Mouse (Mus musculus): ENCODE measurements around the gene Fam186a. TPM values are rescaled to one million over a fixed set of nuclear protein-coding genes. Genes with fewer than 3 reads are reported as not detected.
"Not testable (repeated sequence)": the region's sequence is repeated elsewhere in the genome, so short reads cannot be mapped to it uniquely, and the experiment has no call there.

Fam186a gene
- total RNA-seq, 1 experiment from 2014 or later, result not detected

- ATAC-seq (replicated peaks in 1 of 2; ENCODE audit: insufficient read depth in 1 of 2, low FRiP score in 2 of 2, low TSS enrichment in 1 of 2, low read depth in 1 of 2, poor library complexity in 2 of 2, severe bottlenecking in 2 of 2), result no peak; a peak in 1 of 4 replicates
Measured at GRCm38 (mm10) chr15:99890412-99891236, 76.2 kb downstream of the Fam186a start.

- ATAC-seq (replicated peaks in 1 of 2; ENCODE audit: insufficient read depth in 1 of 2, low FRiP score in 2 of 2, low TSS enrichment in 1 of 2, low read depth in 1 of 2, poor library complexity in 2 of 2, severe bottlenecking in 2 of 2), result no peak
Measured at GRCm38 (mm10) chr15:99889275-99889874, 77.5 kb downstream of the Fam186a start.

GRCm38 (mm10) chr15:99887130-99887529 is 79.7 kb downstream of the Fam186a start:
- not testable (repeated sequence) for ATAC-seq (replicated peaks in 1 of 2; ENCODE audit: insufficient read depth in 1 of 2, low FRiP score in 2 of 2, low TSS enrichment in 1 of 2, low read depth in 1 of 2, poor library complexity in 2 of 2, severe bottlenecking in 2 of 2)

GRCm38 (mm10) chr15:99884038-99884437 is 82.8 kb downstream of the Fam186a start:
- ATAC-seq (replicated peaks in 1 of 2; ENCODE audit: insufficient read depth in 1 of 2, low FRiP score in 2 of 2, low TSS enrichment in 1 of 2, low read depth in 1 of 2, poor library complexity in 2 of 2, severe bottlenecking in 2 of 2), result no peak

- ATAC-seq (replicated peaks in 1 of 2; ENCODE audit: insufficient read depth in 1 of 2, low FRiP score in 2 of 2, low TSS enrichment in 1 of 2, low read depth in 1 of 2, poor library complexity in 2 of 2, severe bottlenecking in 2 of 2), result no peak
Measured at GRCm38 (mm10) chr15:99878541-99878940, 88.3 kb downstream of the Fam186a start.

GRCm38 (mm10) chr15:99875334-99875869 is 91.5 kb downstream of the Fam186a start, which contains the start of gene Lima1:
Gene Lima1 (minus strand): TSS chr15:99875456.
- peak; percentile 96 to 97 for ATAC-seq (replicated peaks in 1 of 2; ENCODE audit: insufficient read depth in 1 of 2, low FRiP score in 2 of 2, low TSS enrichment in 1 of 2, low read depth in 1 of 2, poor library complexity in 2 of 2, severe bottlenecking in 2 of 2)

GRCm38 (mm10) chr15:99874612-99875333 is 92.1 kb downstream of the Fam186a start:
- ATAC-seq (replicated peaks in 1 of 2; ENCODE audit: insufficient read depth in 1 of 2, low FRiP score in 2 of 2, low TSS enrichment in 1 of 2, low read depth in 1 of 2, poor library complexity in 2 of 2, severe bottlenecking in 2 of 2), result 0 out of 4 replicates have a peak, but pooled peaks of 1 of the 2 experiments have one; percentile 16

DNA sequence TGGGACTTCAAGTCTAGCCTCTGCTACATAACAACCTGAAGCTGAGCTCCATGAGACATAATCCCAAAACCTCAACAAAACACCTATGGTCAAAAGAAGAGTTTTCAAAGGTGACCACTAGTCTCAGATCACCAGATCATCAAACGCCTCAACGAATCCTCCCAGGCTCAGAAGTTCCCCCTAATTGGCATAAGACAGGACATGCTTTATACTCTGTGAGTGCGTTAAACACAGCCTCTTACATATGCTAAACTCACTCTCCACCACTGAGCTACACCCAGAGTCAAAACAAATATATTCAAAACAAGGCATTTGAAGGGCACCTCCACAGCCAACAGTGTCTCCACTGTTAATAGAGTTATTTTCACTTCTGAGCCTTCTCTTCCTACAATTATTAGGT is 94.3 kb downstream of the Fam186a start:
- ATAC-seq (replicated peaks in 1 of 2; ENCODE audit: insufficient read depth in 1 of 2, low FRiP score in 2 of 2, low TSS enrichment in 1 of 2, low read depth in 1 of 2, poor library complexity in 2 of 2, severe bottlenecking in 2 of 2), result no peak

Other genes with a start within 250 kb of the Fam186a start
- 0.74 and 1.7 TPM in 2 replicates for gene Gpd1, start 249.5 kb downstream of the Fam186a start, total RNA-seq (2017)
- 26.8 and 41.8 TPM in 2 replicates for gene Cox14, start 241.4 kb downstream of the Fam186a start, total RNA-seq (2017)
- 46.2 and 48.5 TPM in 2 replicates for gene Cers5, start 194.2 kb downstream of the Fam186a start, total RNA-seq (2017)
- gene Lima1, start 91.6 kb downstream of the Fam186a start, total RNA-seq (2017), result 6.4 and 6.5 TPM in 2 replicates
- gene Larp4, start 3.0 kb upstream of the Fam186a start, total RNA-seq (2017), result 81.5 and 94.0 TPM in 2 replicates
- 14.4 and 19.8 TPM in 2 replicates for gene Dip2b, start 71.6 kb upstream of the Fam186a start, total RNA-seq (2017)